Mouse (Mus musculus) ES-Bruce4 (cell line): ENCODE measurements around the gene Sh3d19.

Experiments used
- CTCF ChIP-seq: IDR thresholded peaks from one replicate; pipeline ENCODE4 v1.8.1; 2011; ENCODE audit warnings: low read depth, low read length
- EP300 ChIP-seq: IDR thresholded peaks from 2 replicates; pipeline ENCODE4 v1.6.1; 2011; ENCODE audit warnings: low read depth, low read length; ENCODE audit not compliant: insufficient read depth

DNA sequence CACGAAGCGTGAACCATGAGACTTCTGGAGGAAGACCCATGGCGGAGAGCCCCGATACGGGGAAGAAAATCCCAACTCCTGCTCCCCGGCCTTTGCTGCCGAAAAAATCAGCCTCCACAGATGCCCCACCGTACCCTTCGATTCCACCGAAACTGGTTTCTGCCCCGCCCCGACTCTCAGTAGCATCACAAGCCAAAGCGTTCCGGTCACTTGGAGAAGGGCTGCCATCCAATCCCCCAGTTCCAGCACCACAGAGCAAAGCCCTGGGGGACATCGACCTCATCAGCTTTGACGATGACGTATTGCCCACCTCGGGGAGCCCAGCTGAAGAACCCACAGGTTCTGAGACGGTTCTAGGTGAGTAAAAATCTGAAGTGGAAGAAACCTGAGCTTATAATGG, 114.1 kb downstream of the Sh3d19 start:
- TF ChIP-seq CTCF, result no peak
- no peak for TF ChIP-seq EP300
